Mouse (Mus musculus): ENCODE measurements at regions not wholly inside any gene's neighbourhood (a gene's known extent, or its start where the extent isn't known, plus 50 kb on each side); places are given as distances from the start of the nearest gene placed in this dataset.
A peak's percentile ranks its signal among the peaks of the same experiment; 100 is the strongest.

- DNase-seq (ENCODE audit: low spot score in 2 of 2): peak in 1 of 2 experiments; percentile 31
Measured at GRCm38 (mm10) chr16:39650616-39651015, 333.5 kb upstream of the Lsamp start.

DNA sequence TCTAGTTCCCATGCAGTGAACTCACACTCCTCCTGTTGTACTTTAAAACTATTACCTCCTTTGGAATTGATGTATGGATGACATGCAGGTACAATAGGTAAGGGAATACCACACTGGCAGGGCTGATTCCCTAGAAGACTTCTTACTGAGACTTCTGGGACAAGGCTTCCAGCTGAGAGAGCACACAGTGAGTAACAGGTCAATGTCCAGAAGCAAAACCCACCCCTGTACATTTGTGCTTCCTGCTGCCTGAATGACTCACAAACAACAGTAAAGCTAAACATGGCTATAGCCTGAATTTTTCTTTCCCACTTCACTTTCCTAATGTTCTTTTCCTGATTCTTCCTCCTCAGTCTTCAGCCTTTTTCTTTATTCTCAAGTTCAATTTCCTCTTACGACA lies 316.3 kb upstream of the Lsamp start:
- no peak for DNase-seq (ENCODE audit: low spot score in 2 of 2)

DNA sequence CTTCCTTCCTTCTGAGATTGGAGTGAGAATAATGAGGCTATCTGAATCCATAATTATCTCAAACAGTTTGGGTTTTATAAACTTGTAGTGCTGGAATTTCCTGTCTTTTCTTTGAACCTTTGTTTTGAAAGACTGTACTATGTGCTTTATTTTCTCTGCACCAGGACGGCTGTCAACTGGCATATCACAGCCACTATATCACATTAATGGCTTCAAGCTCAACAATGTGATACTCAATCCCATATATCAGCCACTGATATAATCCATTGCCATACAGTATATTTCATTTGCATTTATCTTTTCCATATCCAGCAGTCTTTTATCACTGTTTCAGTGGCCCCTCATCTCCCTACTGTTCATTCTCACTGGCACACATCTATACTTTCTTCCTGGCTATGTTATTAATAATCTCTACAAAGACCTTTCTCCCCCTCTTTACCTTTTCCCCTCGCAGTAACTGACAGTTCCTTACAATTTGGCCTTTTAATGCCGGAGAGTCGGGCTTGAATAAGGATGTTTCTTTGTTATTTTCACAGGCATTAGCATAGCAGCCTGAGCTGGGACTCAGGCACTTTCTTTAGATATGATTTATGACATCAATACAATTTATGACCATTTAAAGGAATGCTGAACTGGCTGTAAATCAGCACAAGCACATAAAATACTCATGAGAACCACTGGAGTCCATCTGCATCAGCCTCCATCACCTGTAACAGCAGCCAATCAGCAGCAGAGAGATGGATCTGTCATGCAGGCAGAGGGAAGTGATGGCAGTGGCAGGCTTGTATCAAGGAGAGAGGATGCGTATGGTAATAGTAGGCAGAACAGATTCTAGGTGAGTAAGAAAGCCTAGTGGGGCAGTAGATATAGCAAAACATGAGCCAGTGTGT lies 311.8 kb upstream of the Lsamp start:
- no peak for DNase-seq (ENCODE audit: low spot score in 2 of 2)

GRCm38 (mm10) chr16:39675775-39676174 lies 308.4 kb upstream of the Lsamp start:
- peak; percentile 25 to 41 for DNase-seq (ENCODE audit: low spot score in 2 of 2)

- no peak for DNase-seq (ENCODE audit: low spot score in 2 of 2)
Measured at GRCm38 (mm10) chr16:39678285-39678684, 305.9 kb upstream of the Lsamp start.

GRCm38 (mm10) chr16:39693061-39693460 lies 291.1 kb upstream of the Lsamp start:
- DNase-seq (ENCODE audit: low spot score in 2 of 2): peak; percentile 46 to 54

- DNase-seq (ENCODE audit: low spot score in 2 of 2): no peak
Measured at GRCm38 (mm10) chr16:39695855-39696254, 288.3 kb upstream of the Lsamp start.

DNA sequence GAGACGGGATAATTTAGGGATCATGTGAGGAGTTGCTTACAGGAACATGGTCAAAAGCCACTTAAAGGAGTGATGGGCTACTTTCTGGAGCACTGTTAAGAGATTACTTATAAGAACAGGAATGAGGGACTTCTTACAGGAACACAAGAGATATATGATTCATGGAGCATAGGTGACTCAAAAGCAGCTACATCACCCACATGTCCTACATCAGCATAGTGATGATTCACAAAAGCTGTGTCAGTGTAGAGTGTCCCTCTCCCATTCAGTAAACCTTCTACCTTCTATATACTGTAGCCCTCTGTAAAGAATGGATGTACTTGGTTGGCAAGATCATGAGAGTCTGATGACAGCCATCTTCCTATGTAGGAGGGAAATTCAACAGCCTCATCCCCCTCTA lies 285.0 kb upstream of the Lsamp start:
- no peak for DNase-seq (ENCODE audit: low spot score in 2 of 2)

DNA sequence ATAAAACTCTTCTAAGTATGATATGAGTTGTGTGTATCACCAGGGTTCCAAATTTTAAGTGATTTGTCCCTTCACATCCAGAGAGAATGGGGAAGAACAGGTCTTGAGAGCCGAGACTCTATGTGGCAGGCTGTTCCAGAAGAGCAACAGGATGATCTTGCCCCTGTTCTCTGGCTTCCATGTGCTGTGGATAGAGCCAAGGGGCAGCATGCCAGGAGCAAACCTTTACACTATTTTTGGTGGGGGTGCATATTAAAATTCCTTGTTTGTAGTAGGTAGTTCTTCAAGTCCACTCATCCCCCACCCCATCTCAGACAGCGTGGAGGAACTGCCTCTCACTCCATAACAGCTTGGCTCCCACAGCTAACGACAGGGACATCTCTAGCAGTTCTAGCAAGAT lies 278.0 kb upstream of the Lsamp start:
- no peak for DNase-seq (ENCODE audit: low spot score in 2 of 2)

- DNase-seq (ENCODE audit: low spot score in 2 of 2): no peak
Measured at GRCm38 (mm10) chr16:39709387-39710039, 274.6 kb upstream of the Lsamp start.

GRCm38 (mm10) chr16:39727586-39727985 lies 256.6 kb upstream of the Lsamp start:
- peak; percentile 33 to 38 for DNase-seq (ENCODE audit: low spot score in 2 of 2)

DNA sequence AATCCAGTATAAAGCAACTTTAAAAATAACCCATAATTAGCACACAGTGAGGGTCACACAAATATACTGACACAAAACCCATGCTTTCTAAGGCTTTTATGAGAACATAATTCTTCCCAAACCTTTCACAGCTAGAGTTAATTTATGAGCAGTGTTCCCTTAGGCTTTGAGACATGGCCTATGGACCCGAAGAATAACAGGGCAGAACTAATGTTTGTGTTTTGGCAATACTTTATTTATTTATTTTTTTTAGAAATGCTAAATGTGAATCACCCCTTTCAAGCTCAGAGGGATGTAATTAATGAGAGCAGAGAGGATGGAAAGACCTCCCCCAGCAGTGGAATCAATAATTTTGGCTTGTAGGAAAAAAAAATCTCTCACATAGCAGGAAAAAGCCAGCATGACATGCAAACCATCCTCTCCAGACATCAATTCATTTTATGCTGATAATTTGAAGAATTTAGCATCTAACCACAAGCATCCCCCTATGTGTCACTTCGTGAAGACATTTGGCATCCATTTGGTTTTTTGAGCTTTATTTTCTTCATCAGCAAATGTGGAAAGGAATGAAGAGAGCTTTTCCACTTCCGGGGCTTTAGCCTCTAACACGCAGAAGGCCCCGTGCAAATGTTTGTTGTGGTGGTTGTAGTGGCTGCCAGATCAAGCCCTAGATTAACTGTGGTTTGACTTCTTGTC lies 238.0 kb upstream of the Lsamp start:
- no peak for DNase-seq (ENCODE audit: low spot score in 2 of 2)

- DNase-seq (ENCODE audit: low spot score in 2 of 2): peak in 1 of 2 experiments; percentile 23
Measured at GRCm38 (mm10) chr16:39751748-39752147, 232.4 kb upstream of the Lsamp start.

DNA sequence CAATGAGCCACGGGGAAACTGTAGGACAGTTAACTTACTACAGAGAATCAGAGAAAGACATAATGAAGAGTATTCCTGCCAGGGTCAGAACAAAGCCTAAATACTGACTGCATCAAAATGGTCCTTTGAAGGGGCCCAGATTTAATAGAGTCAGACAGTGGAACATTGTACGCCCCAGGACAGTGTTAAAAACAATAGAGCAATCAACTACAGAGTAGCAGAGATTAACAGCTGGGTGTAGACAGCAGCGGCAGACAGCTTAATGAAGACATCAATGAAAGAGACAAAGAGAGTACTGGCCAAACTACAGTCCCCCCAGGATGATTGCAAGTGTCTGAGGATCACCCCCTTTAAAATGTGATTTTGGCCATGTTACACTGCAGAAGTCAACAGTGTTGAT lies 183.1 kb upstream of the Lsamp start:
- DNase-seq (ENCODE audit: low spot score in 2 of 2): no peak

DNA sequence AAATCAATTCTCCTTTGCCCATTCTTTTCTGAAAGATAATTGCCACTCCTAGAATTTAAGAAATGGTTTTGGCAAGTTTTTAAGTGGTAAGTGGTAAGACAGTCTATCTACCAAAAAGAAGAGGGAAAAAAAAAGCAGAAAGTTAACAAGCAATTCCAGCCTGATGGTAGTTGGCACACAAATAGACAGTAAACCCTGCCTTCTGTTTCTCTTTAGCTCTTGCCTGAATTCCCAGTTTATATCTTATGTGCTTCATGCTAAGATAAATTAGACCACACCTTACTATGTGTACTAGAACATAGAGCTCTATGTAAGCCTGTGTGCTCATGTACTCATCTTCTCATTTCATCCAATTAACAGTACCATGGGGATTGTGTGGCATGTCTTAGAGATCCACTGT lies 164.0 kb upstream of the Lsamp start:
- no peak for DNase-seq (ENCODE audit: low spot score in 2 of 2)

DNA sequence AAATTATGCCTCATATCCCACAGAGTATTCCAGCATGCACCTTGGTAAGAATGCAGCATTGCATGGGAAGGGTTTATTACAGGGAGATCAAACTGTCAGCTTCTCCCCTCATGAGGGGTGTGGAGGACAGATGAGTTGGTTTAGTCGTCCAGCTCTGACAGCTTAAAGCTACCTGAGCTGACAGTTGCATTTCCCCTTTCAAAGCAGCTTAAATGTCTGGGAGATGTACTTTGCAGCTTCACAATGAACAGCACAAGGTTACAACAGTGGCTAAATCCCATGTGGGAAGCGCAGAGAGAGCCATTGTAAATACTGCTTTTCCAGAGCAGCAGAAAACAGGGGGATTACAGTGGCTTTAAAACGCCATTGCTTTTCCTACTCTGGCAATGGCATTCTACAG lies 149.9 kb upstream of the Lsamp start:
- no peak for DNase-seq (ENCODE audit: low spot score in 2 of 2)

DNA sequence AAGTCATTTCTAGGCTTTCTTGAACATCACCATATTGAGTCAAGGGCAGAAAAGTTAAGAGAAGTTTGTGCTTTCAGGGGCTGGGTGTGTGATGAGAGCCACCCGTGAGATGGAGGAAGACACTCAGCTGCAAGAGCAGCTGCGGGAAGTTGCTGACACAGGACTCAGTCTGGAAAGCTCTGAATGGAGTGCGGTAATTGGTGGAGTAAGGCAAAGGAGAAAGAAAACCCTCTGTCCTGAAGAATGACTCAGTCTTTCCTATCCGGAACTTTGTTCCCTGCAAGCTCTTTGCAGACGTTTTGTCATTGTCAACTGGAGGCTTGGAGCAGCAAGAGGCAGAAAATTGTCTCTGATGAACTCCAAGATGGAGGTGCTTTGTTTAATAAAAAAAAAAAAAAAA lies 102.6 kb upstream of the Lsamp start:
- DNase-seq (ENCODE audit: low spot score in 2 of 2): peak; percentile 22 to 26

- no peak for DNase-seq (ENCODE audit: low spot score in 2 of 2)
Measured at GRCm38 (mm10) chr16:39887944-39888343, 96.2 kb upstream of the Lsamp start.
